Mouse (Mus musculus) E14TG2a.4 (cell line): ENCODE measurements around the gene Slc22a20.
A peak's percentile ranks its signal among the peaks of the same experiment; 100 is the strongest.

ENCODE experiments used
- H3K27me3 ChIP-seq: 2 replicates; pipeline ENCODE4 v1.6.1; 2014; ENCODE audit warnings: low read length, control low read depth; ENCODE audit not compliant: insufficient read depth
- H3K36me3 ChIP-seq: 2 replicates; pipeline ENCODE4 v1.6.1; 2014; ENCODE audit warnings: low read length, control low read depth; ENCODE audit not compliant: insufficient read depth
- H3K4me1 ChIP-seq: replicated peaks from 2 replicates; pipeline ENCODE4 v1.6.1; 2014; ENCODE audit warnings: low read depth, low read length, control low read depth
- H3K4me3 ChIP-seq: replicated peaks from 2 replicates; pipeline ENCODE4 v1.5.1; 2014; ENCODE audit warnings: mild to moderate bottlenecking, low read length
- H3K9me3 ChIP-seq: 2 replicates; pipeline ENCODE4 v1.6.1; 2014; ENCODE audit warnings: low read length, control low read depth
- CTCF ChIP-seq: conservative IDR thresholded peaks from 2 replicates; pipeline ENCODE4 v1.5.1; 2014; ENCODE audit warnings: low read length
- NANOG ChIP-seq: IDR thresholded peaks from 2 replicates; pipeline ENCODE4 v1.6.1; 2014; ENCODE audit warnings: borderline replicate concordance, low read length, mixed read lengths
- POU5F1 ChIP-seq: IDR thresholded peaks from 2 replicates; pipeline ENCODE4 v1.6.1; 2014; ENCODE audit warnings: low read length, borderline replicate concordance

Gene Slc22a20

DNA sequence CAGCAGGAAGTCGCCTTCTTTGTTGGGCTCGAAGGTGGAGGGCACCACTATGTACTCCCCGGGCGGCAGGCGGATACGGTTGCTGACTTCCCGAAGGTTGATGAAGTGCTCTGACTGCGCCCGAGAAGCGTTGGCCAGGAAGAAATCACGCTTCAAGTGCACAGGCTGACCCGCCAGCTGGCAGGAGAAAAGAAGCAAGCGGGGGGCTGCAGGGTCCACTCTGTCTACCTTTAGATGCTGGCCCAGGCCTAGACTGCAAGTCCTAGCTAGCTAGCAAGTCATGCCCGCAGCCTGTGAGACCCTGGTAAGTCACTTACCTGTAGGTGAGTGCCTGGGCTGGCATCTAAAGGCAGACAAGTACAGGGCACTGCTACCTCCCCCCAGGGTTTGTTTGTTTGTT, 8.8 kb upstream of the Slc22a20 start:
- Histone ChIP-seq H3K4me3 (no peak overlapping the region; the same call in 1 of the 2 replicates), H3K27me3 (no peaks in the 10 kb centered on the region), H3K9me3 (no peaks in the 10 kb centered on the region), H3K4me1 (peaks cover 40% of the 10 kb centered on the region), H3K36me3 (peaks cover 61% of the 10 kb centered on the region)
- TF ChIP-seq CTCF (no peak), NANOG (no peak), POU5F1 (no peak)

GRCm38 (mm10) chr19:5992012-5992411, 6.1 kb upstream of the Slc22a20 start:
- no peaks in the 10 kb centered on the region for H3K9me3 ChIP-seq
- no peaks in the 10 kb centered on the region for H3K27me3 ChIP-seq
- H3K4me1 ChIP-seq, result peaks cover 61% of the 10 kb centered on the region
- H3K36me3 ChIP-seq, result peaks cover 55% of the 10 kb centered on the region
- TF ChIP-seq CTCF (no peak), NANOG (no peak), POU5F1 (no peak)
- no peak overlapping the region for H3K4me3 ChIP-seq

DNA sequence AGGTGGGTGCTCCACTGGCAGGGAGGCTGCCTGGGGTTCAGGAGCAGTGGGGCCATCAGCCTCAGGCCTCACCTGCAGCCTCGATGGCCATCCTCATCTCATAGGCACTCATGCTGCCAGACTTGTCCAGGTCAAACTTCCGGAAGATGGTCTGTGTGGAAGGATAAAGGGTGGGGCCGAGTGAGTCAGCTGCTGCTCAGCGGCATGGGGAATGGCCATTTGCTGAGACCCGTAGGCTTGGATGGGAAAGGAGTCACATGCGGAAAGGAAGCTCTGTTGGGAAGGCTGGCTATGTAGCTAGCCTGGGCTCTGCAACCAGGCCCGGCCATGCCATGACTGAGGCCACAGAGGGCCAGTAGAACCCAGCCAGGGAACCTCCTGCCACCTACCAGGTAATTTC, 5.5 kb upstream of the Slc22a20 start:
- no peak overlapping the region for H3K4me3 ChIP-seq
- H3K9me3 ChIP-seq, result no peaks in the 10 kb centered on the region
- peaks cover 61% of the 10 kb centered on the region for H3K4me1 ChIP-seq
- H3K27me3 ChIP-seq, result no peaks in the 10 kb centered on the region
- no peak for TF ChIP-seq POU5F1
- TF ChIP-seq NANOG, result no peak
- no peak for TF ChIP-seq CTCF
- H3K36me3 ChIP-seq, result peaks cover 50% of the 10 kb centered on the region

DNA sequence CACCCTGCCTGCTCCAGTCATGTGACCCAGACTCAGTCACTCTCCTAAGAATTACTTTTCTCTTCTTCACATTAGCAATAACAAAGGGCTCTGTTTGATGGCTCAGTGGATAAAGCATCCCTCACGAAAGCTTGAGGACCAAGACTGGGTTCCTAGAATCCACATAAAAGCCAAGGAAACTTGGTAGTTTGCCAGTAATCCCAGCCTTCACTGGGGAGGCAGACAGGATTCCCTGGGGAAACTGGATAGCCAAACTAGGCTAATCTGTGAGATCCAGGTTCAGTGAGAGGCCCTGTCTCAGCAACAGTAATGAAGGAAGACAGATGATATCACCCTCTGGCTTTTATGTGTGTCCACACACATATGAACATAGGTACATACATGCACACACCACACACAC, 5.0 kb upstream of the Slc22a20 start:
- H3K9me3 ChIP-seq, result no peaks in the 10 kb centered on the region
- TF ChIP-seq POU5F1, result no peak
- TF ChIP-seq CTCF, result no peak
- TF ChIP-seq NANOG, result no peak
- H3K36me3 ChIP-seq, result peaks cover 47% of the 10 kb centered on the region
- H3K4me3 ChIP-seq, result no peak overlapping the region
- H3K4me1 ChIP-seq, result peaks cover 64% of the 10 kb centered on the region
- H3K27me3 ChIP-seq, result no peaks in the 10 kb centered on the region

- peaks cover 70% of the 10 kb centered on the region for H3K4me1 ChIP-seq
- H3K4me3 ChIP-seq, result no peak overlapping the region
- peaks cover 42% of the 10 kb centered on the region for H3K36me3 ChIP-seq
- TF ChIP-seq POU5F1, result no peak
- no peak for TF ChIP-seq CTCF
- TF ChIP-seq NANOG, result no peak
- H3K27me3 ChIP-seq, result no peaks in the 10 kb centered on the region
- H3K9me3 ChIP-seq, result no peaks in the 10 kb centered on the region
Observed at GRCm38 (mm10) chr19:5990033-5990432, 4.1 kb upstream of the Slc22a20 start.

DNA sequence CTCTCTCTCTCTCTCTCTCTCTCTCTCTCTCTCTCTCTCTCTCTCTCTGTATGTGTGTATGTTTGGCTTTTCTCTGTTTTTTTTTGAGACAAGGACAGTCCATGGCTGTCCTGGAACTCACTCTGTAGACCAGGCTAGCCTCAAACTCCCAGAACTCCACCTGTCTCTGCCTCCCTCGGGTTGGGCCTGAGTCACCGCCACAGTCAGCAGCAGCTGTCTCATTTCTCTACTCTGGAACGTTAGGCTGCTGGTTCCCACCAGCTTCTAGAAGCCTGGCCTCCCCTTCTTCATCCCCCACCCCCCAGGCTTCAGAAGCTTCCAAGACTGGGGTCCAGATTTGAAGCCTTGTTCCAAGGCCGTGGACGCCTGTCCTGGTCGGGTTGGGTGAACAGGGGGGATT, 3.6 kb upstream of the Slc22a20 start:
- TF ChIP-seq NANOG (no peak), POU5F1 (no peak), CTCF (no peak)
- Histone ChIP-seq H3K9me3 (no peaks in the 10 kb centered on the region), H3K4me1 (peaks cover 67% of the 10 kb centered on the region)

DNA sequence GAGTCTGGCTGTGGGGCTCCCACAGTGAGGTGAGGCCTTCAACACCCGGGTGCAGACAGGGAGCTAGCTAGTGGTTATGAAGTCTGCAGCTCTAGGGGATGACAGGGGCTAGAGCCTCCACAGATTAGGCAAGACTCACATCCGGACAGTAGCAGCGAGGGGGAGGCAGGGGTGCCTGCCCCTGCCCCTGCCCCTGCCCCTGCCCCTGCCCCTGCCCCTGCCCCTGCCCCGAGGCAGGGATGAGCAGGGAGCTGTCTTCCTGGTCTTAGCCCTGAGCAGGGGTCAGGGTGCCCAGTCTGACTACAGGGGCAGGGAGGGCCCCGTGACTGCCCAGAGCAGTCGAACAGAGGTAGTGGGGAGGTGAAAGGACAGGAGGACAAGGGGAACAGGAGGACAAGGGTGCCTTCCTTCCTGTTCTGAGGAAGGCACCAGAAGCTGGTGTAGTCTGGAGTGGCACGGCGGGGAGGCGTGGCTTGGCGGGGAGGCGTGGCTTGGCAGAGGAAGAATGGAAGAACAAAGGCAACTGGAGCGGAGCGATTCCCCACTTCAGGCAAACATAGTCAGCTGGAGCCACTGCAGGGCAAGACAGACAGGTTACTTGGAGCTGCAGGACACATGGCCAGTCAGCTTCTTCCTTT, 3.0 kb upstream of the Slc22a20 start:
- H3K9me3 ChIP-seq, result no peaks in the 10 kb centered on the region
- no peak for TF ChIP-seq NANOG
- TF ChIP-seq POU5F1, result no peak
- no peak for TF ChIP-seq CTCF
- peaks cover 62% of the 10 kb centered on the region for H3K4me1 ChIP-seq
- peaks cover 31% of the 10 kb centered on the region for H3K36me3 ChIP-seq
- H3K4me3 ChIP-seq, result 0 out of 2 replicates have a peak overlapping the region, but pooled peaks have one; percentile 26
- no peaks in the 10 kb centered on the region for H3K27me3 ChIP-seq

More for the DNA sequence above, 3.6 kb upstream of the Slc22a20 start:
- Histone ChIP-seq H3K36me3 (peaks cover 38% of the 10 kb centered on the region), H3K4me3 (no peak overlapping the region), H3K27me3 (no peaks in the 10 kb centered on the region)

- TF ChIP-seq POU5F1 (no peak), CTCF (no peak), NANOG (no peak)
- H3K36me3 ChIP-seq, result peaks cover 29% of the 10 kb centered on the region
- H3K4me3 ChIP-seq, result 0 out of 2 replicates have a peak overlapping the region, but pooled peaks have one; percentile 17
- no peaks in the 10 kb centered on the region for H3K9me3 ChIP-seq
- no peaks in the 10 kb centered on the region for H3K27me3 ChIP-seq
- peaks cover 62% of the 10 kb centered on the region for H3K4me1 ChIP-seq
Observed at GRCm38 (mm10) chr19:5988027-5988814, 2.3 kb upstream of the Slc22a20 start.
